Mouse (Mus musculus): Measurements from ENCODE around the gene Ppp2r3d.

The Ppp2r3d gene

DNA sequence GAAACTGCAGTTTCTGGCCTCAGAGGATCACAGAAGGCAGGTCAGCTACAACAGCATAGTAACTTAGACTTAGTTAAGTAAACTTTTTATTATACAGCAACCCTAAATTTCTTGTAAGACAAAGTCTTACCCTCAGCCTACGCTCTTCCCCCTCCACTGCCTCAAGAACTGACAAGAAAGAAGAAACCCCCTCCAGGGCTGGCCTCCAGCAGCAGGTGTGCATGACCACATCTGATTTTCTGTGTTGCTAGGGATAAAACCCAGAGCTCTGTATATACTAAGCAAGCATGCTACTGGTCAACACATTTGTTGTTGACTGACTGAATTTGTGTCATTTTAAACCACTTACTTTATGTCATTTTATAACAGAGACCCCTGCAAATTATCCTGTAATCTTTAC is 65.1 kb downstream of the Ppp2r3d start:
- no peak for DNase-seq (ENCODE audit: low spot score)

DNA sequence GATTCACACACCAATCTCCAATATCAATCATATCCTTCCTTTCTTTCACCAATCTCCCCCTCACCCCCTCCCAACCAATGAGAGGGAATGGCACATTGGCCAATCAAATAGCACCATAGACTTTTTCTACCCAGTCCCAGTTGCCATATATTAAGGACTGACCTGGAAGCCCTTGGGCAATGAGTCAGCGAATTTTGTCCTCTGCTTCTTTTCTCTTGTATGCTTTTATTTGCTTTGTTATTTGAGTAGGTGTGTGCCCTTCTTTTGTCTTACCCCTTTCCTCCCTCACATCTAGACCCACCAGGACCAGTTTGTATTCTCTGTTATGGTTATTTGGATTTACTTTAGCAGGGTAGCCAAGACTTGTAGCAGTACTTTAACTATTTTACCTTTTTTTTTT is 68.1 kb downstream of the Ppp2r3d start:
- DNase-seq (ENCODE audit: low spot score), result no peak
